Mouse (Mus musculus): Measurements from ENCODE around the gene Serpina3a.

- no peak for TF ChIP-seq ZNF384 (IDR thresholded peaks at IDR 0.05; ENCODE audit: low read depth, low read length)
- TF ChIP-seq CHD2 (IDR thresholded peaks at IDR 0.05; ENCODE audit: low read depth, low read length): no peak
- TF ChIP-seq HCFC1 (IDR thresholded peaks at IDR 0.05; ENCODE audit: borderline replicate concordance, insufficient read depth, low read length): no peak
- no peak for TF ChIP-seq ZC3H11A (IDR thresholded peaks at IDR 0.05; ENCODE audit: borderline replicate concordance, low read depth, low read length)
Measured at GRCm38 (mm10) chr12:104071708-104072107, 40.8 kb upstream of the Serpina3a start.
